Mouse (Mus musculus) megakaryocyte-erythroid progenitor cell, adult 5-6 weeks (primary cell): ENCODE data around the gene Gng13. TPM values are rescaled to one million over a fixed set of nuclear protein-coding genes. Genes with fewer than 3 reads are reported as not detected.

Source experiments
- ATAC-seq: replicated peaks from 2 replicates; pipeline ENCODE4 v1.8.0; 2016; ENCODE audit warnings: mild to moderate bottlenecking, inconsistent platforms; ENCODE audit not compliant: severe bottlenecking, poor library complexity, low FRiP score, low TSS enrichment
- total RNA-seq, 2 experiments: library from RNA; stranded (forward) in 1 of 2; stranded (reverse) in 1 of 2; fragments of 200-1000, 215-1000 nt in 1 of 2; fragments of >200 nt in 1 of 2; fragmentation: Nextera tagmentation in 1 of 2; gene quantifications; 2 replicates each; pipeline ENCODE4 v1.2.3; 2014 to 2017

Gene Gng13
- total RNA-seq, 2 experiments from 2014 or later = not detected

DNA sequence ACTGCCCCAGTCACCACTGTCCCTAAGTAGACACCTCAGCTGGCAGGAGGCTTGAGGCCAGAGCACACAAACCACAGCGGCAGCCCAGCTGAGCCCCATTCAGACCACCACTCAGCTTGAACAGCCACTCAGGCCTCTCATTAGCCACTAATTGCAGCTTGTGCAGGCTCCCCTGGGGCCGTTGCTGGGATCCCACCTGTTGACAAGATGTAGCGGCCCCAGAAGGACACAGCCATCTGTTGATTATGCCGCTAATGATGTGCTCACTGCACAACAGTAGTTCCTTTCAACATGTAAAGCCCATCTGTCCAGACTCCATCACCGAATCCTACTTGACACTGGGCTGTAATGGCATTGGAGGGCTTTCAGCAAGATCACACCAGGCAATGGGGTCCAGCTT, 48.9 kb downstream of the Gng13 start:
- ATAC-seq = no peak

Other genes with a start within 250 kb of the Gng13 start
- gene Sstr5, start 219.9 kb upstream of the Gng13 start, total RNA-seq (2014; fragmentation: Nextera tagmentation) = not detected in 2 replicates
- gene Sstr5, start 219.9 kb upstream of the Gng13 start, total RNA-seq (2017) = not detected in 2 replicates
- not detected in 2 replicates for gene Sox8, start 146.5 kb upstream of the Gng13 start, total RNA-seq (2014; fragmentation: Nextera tagmentation)
- not detected in 2 replicates for gene Sox8, start 146.5 kb upstream of the Gng13 start, total RNA-seq (2017)
- 17.6 and 24.2 TPM in 2 replicates for gene Lmf1, start 138.1 kb upstream of the Gng13 start, total RNA-seq (2014; fragmentation: Nextera tagmentation)
- 3.2 and 4.8 TPM in 2 replicates for gene Lmf1, start 138.1 kb upstream of the Gng13 start, total RNA-seq (2017)
- 59.0 and 65.4 TPM in 2 replicates for gene Chtf18, start 10.2 kb downstream of the Gng13 start, total RNA-seq (2014; fragmentation: Nextera tagmentation)
- gene Chtf18, start 10.2 kb downstream of the Gng13 start, total RNA-seq (2017) = 39.0 and 53.3 TPM in 2 replicates
- gene Rpusd1, start 10.5 kb downstream of the Gng13 start, total RNA-seq (2014; fragmentation: Nextera tagmentation) = 14.9 and 17.8 TPM in 2 replicates
- 1.8 and 2.1 TPM in 2 replicates for gene Rpusd1, start 10.5 kb downstream of the Gng13 start, total RNA-seq (2017)
- not detected in 2 replicates for gene Mslnl, start 18.9 kb downstream of the Gng13 start, total RNA-seq (2014; fragmentation: Nextera tagmentation)
- not detected in 2 replicates for gene Mslnl, start 18.9 kb downstream of the Gng13 start, total RNA-seq (2017)
- gene Msln, start 37.2 kb downstream of the Gng13 start, total RNA-seq (2014; fragmentation: Nextera tagmentation) = not detected in 2 replicates
- not detected in 2 replicates for gene Msln, start 37.2 kb downstream of the Gng13 start, total RNA-seq (2017)
- gene Narfl, start 56.6 kb downstream of the Gng13 start, total RNA-seq (2014; fragmentation: Nextera tagmentation) = 20.4 and 29.9 TPM in 2 replicates
- gene Narfl, start 56.6 kb downstream of the Gng13 start, total RNA-seq (2017) = 10.3 and 23.8 TPM in 2 replicates
- gene Haghl, start 68.5 kb downstream of the Gng13 start, total RNA-seq (2014; fragmentation: Nextera tagmentation) = 10.7 and 18.1 TPM in 2 replicates
- 11.8 and 15.7 TPM in 2 replicates for gene Haghl, start 68.5 kb downstream of the Gng13 start, total RNA-seq (2017)
- 1.2 TPM in 1 of 2 replicates, not detected in the other for gene Ccdc78, start 69.4 kb downstream of the Gng13 start, total RNA-seq (2014; fragmentation: Nextera tagmentation)
- 0.15 TPM in 1 of 2 replicates, not detected in the other for gene Ccdc78, start 69.4 kb downstream of the Gng13 start, total RNA-seq (2017)
- gene Fam173a, start 75.7 kb downstream of the Gng13 start, total RNA-seq (2014; fragmentation: Nextera tagmentation) = 62.4 and 172 TPM in 2 replicates
- 11.1 and 21.4 TPM in 2 replicates for gene Fam173a, start 75.7 kb downstream of the Gng13 start, total RNA-seq (2017)
- gene AC134908.4, start 78.5 kb downstream of the Gng13 start, total RNA-seq (2014; fragmentation: Nextera tagmentation) = 19.1 TPM in 1 of 2 replicates, not detected in the other
- not detected in 2 replicates for gene AC134908.4, start 78.5 kb downstream of the Gng13 start, total RNA-seq (2017)
- gene Metrn, start 80.0 kb downstream of the Gng13 start, total RNA-seq (2014; fragmentation: Nextera tagmentation) = 20.6 and 22.9 TPM in 2 replicates
- 11.3 and 15.5 TPM in 2 replicates for gene Metrn, start 80.0 kb downstream of the Gng13 start, total RNA-seq (2017)
- gene Fbxl16, start 91.9 kb downstream of the Gng13 start, total RNA-seq (2014; fragmentation: Nextera tagmentation) = 0.26 TPM in 1 of 2 replicates, not detected in the other
- gene Fbxl16, start 91.9 kb downstream of the Gng13 start, total RNA-seq (2017) = not detected in 2 replicates
- gene Wdr24, start 106.5 kb downstream of the Gng13 start, total RNA-seq (2014; fragmentation: Nextera tagmentation) = 16.6 and 33.3 TPM in 2 replicates
- gene Wdr24, start 106.5 kb downstream of the Gng13 start, total RNA-seq (2017) = 15.5 and 17.2 TPM in 2 replicates
- 20.1 and 31.7 TPM in 2 replicates for gene Jmjd8, start 111.7 kb downstream of the Gng13 start, total RNA-seq (2014; fragmentation: Nextera tagmentation)
- gene Jmjd8, start 111.7 kb downstream of the Gng13 start, total RNA-seq (2017) = 19.5 and 21.5 TPM in 2 replicates
- 89.4 and 112 TPM in 2 replicates for gene Stub1, start 116.2 kb downstream of the Gng13 start, total RNA-seq (2014; fragmentation: Nextera tagmentation)
- gene Stub1, start 116.2 kb downstream of the Gng13 start, total RNA-seq (2017) = 77.6 and 77.7 TPM in 2 replicates
- gene Rhbdl1, start 120.1 kb downstream of the Gng13 start, total RNA-seq (2014; fragmentation: Nextera tagmentation) = 0.50 and 2.0 TPM in 2 replicates
- 0.30 and 0.47 TPM in 2 replicates for gene Rhbdl1, start 120.1 kb downstream of the Gng13 start, total RNA-seq (2017)
- 1.7 and 6.4 TPM in 2 replicates for gene Gm20683, start 124.6 kb downstream of the Gng13 start, total RNA-seq (2014; fragmentation: Nextera tagmentation)
- not detected in 2 replicates for gene Gm20683, start 124.6 kb downstream of the Gng13 start, total RNA-seq (2017)
- 51.2 and 54.8 TPM in 2 replicates for gene Rhot2, start 127.7 kb downstream of the Gng13 start, total RNA-seq (2014; fragmentation: Nextera tagmentation)
- 21.3 and 27.4 TPM in 2 replicates for gene Rhot2, start 127.7 kb downstream of the Gng13 start, total RNA-seq (2017)
- gene Wdr90, start 144.3 kb downstream of the Gng13 start, total RNA-seq (2014; fragmentation: Nextera tagmentation) = 43.3 and 47.4 TPM in 2 replicates
- 4.6 and 10.0 TPM in 2 replicates for gene Wdr90, start 144.3 kb downstream of the Gng13 start, total RNA-seq (2017)
- 87.4 and 109 TPM in 2 replicates for gene Mcrip2, start 151.6 kb downstream of the Gng13 start, total RNA-seq (2014; fragmentation: Nextera tagmentation)
- gene Mcrip2, start 151.6 kb downstream of the Gng13 start, total RNA-seq (2017) = 35.6 and 40.8 TPM in 2 replicates
- gene Mettl26, start 157.9 kb downstream of the Gng13 start, total RNA-seq (2014; fragmentation: Nextera tagmentation) = 26.3 and 37.6 TPM in 2 replicates
- gene Mettl26, start 157.9 kb downstream of the Gng13 start, total RNA-seq (2017) = 9.3 and 19.8 TPM in 2 replicates
- 0.87 TPM in 1 of 2 replicates, not detected in the other for gene Wfikkn1, start 163.7 kb downstream of the Gng13 start, total RNA-seq (2014; fragmentation: Nextera tagmentation)
- gene Wfikkn1, start 163.7 kb downstream of the Gng13 start, total RNA-seq (2017) = 0.19 and 1.4 TPM in 2 replicates
- gene Rab40c, start 202.6 kb downstream of the Gng13 start, total RNA-seq (2014; fragmentation: Nextera tagmentation) = 2.4 and 8.9 TPM in 2 replicates
- gene Rab40c, start 202.6 kb downstream of the Gng13 start, total RNA-seq (2017) = 7.9 and 30.2 TPM in 2 replicates
- gene Pigq, start 227.8 kb downstream of the Gng13 start, total RNA-seq (2014; fragmentation: Nextera tagmentation) = 211 and 231 TPM in 2 replicates
- 102 and 156 TPM in 2 replicates for gene Pigq, start 227.8 kb downstream of the Gng13 start, total RNA-seq (2017)
- not detected in 2 replicates for gene Nhlrc4, start 227.8 kb downstream of the Gng13 start, total RNA-seq (2014; fragmentation: Nextera tagmentation)
- not detected in 2 replicates for gene Nhlrc4, start 227.8 kb downstream of the Gng13 start, total RNA-seq (2017)
- gene A930017K11Rik, start 235.4 kb downstream of the Gng13 start, total RNA-seq (2014; fragmentation: Nextera tagmentation) = not detected in 2 replicates
- 0.05 TPM in 1 of 2 replicates, not detected in the other for gene A930017K11Rik, start 235.4 kb downstream of the Gng13 start, total RNA-seq (2017)